Mouse (Mus musculus) cerebellum, adult 11-12 months (tissue): ENCODE results near the gene Spag8.

Experiments
- DNase-seq: peaks from one replicate; pipeline ENCODE4 v3.0.0; 2022

Spag8 gene

DNA sequence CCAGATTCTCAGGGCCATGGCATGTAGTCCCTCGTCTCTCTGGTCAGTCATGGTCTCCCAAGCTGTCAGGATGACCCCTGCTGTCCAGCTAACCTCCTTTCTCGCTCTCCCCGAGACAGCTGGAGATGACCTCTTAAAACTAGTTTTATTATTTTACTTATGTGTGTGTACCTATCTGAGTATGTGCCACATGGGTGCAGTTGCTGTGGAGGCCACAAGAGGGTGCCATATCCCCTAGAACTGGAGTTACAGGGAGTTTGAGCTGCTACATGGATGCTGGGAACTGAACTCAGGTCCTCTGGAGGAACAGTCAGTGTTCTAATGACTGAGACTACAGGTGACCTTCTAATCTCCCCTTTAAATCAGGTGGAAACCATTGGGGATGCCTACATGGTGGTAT is 3.6 kb downstream of the Spag8 start:
- DNase-seq, result no peak

DNA sequence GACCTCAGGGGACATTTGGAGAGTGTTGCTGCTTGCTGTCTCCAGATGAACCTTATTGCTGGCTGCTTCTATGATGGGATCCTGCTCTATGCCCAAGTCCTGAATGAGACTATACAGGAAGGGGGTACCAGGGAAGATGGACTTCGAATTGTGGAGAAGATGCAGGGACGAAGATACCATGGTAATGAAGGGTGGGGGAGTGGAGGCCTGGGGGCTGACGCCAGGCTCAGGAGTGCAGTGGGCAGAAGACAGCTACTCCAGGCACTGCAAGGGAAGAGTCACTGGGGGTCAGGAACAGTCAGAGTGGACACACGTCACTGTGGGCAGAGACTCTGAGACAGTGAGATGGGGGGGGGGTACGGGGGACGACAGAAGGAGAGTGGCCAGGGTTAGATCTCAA is 12.9 kb downstream of the Spag8 start:
- DNase-seq, result no peak

DNA sequence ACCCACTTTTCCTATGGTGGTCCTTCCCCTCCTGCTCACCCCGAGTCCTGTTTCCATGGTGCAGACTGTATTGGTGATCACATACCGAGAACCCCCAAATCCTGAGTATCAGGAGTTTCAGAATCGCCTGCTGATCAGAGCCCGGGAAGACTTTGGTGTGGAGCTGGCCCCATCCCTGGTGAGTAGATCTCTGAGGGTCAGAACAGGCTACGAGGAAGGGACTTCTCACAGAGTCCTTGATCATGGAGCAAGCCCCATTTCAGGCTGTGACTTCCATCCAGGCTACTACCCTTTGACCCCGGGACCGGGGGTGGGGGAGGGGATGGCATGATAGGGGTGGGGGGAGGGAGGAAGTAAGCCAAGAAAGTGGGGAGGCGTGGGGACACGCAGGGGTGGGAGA is 13.3 kb downstream of the Spag8 start:
- DNase-seq, result no peak

GRCm38 (mm10) chr4:43636751-43637150 is 16.6 kb downstream of the Spag8 start:
- DNase-seq, result no peak

DNA sequence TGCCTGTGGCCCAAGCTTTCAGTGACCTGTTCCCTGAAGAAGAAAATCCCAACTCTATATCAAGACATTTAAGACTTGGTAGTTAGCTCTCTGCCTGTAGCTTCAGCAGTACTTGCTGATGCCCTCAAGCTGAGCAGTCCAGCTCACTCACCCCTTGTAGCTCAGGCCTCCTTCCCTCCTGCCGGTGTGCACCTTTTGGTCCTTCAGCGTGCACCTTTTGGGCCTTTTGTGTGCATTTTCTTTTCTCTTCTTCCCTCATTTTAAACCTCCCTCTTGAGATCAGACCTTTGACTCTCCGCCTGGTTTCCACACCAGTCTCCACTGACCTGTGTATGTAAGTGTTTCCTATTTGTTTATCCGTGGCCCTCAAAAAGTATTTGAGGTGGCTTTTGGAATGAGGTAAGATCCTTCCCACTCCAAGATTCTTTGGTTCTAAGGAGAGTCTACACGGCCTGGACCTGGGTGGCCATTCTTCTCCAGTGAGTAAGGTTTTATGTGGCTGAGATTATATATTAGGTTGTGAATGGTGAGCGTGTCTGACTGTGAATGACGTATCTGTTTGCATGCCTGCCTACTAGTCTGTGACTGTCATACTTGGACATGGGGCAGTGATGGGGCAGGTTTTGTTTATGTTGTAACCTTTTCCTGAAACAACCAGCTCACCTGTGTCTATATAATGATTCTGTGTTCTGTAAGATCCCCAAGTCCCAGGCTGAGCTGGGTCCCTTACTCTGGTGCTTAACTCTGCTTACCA is 18.6 kb downstream of the Spag8 start:
- no peak for DNase-seq

- no peak for DNase-seq
Observed at GRCm38 (mm10) chr4:43633736-43634135, 19.7 kb downstream of the Spag8 start.

DNA sequence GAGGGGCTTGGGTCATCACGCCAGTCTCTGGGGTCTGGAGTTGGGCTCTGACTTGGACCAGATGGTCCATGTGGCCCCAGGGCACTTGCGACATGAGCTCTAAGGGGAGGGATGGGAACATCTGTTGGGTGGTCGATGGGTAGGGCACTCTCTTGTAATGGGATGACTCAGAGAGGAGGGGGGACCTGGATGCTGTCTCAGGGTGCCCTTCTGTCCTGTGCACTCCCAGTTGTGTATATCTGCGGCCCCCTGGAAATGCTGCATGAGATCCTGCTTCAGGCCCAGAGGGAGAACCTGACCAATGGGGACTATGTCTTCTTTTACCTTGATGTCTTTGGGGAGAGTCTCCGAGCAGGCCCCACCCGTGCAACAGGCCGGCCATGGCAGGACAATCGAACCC is 20.1 kb downstream of the Spag8 start:
- DNase-seq, result peak; percentile 35

GRCm38 (mm10) chr4:43631956-43632920 is 21.2 kb downstream of the Spag8 start:
- peak; percentile 71 for DNase-seq

DNA sequence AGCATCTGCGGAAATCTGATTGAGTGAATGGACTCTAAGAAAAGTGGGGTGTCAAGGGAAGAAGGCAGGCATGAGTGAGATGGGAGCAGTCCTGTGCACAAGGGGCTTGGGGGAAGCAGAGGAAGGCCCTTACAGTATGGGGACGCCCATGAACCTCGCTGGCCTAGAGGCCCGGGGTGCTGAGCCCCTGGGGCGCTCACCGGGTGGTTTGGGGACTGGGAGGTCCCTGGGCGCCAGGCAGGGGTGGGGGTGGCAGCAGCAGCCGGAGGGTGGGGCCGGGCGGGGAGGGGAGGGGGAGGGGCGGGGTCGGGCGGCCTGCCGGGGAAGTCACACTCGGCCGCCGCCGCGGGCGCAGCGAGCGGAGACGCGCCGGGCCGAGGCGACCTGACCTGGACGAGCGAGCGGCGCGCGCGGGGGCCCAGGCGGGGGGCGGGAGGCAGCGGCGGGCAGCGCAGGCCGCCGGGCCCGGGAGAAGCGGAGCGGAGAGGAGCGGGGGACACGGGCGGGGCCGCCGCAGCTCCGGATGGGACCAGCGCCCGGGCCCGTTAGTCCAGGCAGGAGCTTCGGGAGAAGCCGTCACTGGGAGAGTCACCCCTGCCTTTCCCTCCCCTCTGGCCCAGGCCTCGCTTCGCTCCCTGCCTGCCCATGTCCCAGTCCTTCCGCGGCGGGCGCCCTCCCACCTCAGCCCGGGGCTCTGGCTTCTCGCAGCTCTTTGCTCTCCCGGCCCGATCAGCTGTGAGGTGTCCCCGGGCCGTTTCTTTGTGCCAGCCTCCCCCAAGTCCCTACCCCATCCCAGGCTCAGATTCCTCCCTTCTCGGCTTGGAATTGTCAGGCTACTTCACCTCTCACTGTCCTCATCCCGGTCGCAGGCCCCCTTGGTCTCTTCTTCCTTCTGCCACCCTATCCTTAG is 22.1 kb downstream of the Spag8 start, which contains the start of gene Npr2:
Npr2 (plus strand) TSS at position 890 of the 910 bp plus-strand sequence.
- peak; percentile 74 for DNase-seq

DNA sequence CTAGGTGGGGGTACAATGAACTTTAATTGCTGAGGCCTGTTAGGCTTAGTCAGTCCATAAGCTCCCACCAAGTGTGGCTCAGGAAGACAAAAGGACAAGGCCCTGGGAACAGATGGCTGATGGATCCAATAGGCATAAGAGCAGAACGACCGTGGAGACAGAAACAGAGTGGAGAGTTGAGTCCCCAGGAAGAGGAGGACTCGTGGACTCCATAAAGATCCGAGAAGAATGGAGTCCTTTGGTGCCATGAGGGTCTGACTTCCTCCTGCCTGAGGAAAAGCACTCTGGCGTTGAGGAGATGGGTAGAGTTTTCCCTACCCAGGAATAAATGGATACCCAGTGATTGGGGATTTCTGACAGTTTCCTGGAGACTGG is 22.7 kb downstream of the Spag8 start:
- DNase-seq, result no peak

- peak; percentile 89 for DNase-seq
Observed at GRCm38 (mm10) chr4:43630030-43630581, 23.3 kb downstream of the Spag8 start.

DNA sequence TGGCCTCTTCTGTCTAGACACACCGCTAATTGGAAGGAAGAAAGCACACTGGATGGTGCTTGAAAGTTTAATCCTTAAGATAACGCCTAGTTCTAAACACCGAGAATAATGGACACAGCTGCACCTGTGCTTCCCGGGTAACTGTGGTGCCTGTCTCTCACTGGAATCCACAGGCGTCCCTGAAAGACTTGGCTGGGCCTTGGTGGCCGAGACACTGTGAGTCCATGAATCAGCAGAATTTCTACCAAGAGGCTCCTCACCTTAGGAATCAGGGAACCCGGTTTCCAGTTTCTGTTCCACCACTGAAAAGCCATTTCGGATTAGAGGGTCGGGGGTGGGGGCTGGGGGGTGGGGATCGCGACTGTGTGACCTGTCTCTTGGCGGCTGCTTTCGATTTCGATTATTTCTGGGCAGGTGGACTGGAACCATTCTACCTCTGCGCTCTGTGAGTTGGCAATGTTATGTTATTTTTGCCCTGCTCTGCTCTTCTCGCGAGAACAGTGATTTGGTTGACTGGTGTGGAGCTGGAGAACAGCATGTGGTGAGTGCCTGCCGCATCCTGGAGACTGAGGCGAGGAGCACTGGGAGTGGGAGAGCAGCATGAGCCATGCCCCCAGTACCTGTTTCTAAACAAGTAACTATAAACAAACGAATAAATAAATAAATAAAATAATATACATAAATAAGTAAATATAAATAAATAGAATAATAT is 24.1 kb downstream of the Spag8 start:
- peak; percentile 75 for DNase-seq

DNA sequence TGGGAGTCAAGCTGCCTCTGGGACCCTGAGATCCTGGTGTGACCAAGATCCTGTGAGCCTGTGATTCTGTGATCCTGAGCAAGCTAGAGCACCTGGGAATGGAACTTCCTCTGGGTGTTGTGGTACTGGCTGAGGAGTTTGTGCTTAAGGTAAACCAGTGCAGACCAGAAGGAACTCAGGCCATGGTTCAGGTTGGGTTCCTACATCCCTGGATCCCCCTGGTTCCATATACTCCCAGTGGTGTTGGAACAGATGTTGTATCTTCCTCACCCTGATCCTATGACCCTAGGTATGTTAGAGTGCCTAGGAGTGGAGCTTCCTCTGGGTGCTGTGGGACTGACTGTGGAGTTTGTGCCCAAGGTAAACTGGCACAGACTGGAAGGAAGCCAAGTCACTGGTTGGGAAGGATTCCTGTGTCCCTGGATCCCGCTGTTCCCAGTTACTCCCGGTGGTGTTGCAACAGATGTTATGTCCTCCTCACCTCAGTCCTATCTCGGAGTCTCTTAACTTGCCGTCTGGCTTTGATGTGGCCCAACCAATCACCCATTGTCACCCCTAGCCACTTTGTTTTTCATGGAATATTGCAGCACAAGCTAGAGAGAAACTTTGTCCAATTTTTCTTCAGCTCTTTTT is 33.1 kb downstream of the Spag8 start:
- DNase-seq, result no peak

- no peak for DNase-seq
Observed at GRCm38 (mm10) chr4:43613060-43613730, 40.2 kb downstream of the Spag8 start.

DNA sequence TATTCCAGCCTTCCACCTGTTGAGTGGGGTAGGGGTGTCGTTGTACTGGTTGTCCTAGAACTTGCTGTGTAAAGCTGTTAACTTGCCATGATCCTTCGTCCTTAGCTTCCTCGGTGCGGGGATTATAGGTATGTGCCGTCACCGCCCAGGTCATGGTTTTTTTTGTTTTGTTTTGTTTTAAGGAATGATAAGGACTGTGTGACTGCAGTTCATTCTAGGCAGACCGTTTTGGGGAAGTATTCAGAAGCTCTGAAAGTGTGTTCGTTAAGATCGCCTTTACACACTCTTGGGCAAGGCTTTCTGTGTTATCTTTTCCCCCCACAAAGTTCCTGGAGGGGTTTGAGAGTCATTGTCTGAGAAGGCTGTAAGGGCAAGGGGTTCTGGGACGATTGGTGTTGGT is 40.9 kb downstream of the Spag8 start:
- DNase-seq, result no peak

GRCm38 (mm10) chr4:43604751-43605685 is 48.4 kb downstream of the Spag8 start:
- no peak for DNase-seq

DNA sequence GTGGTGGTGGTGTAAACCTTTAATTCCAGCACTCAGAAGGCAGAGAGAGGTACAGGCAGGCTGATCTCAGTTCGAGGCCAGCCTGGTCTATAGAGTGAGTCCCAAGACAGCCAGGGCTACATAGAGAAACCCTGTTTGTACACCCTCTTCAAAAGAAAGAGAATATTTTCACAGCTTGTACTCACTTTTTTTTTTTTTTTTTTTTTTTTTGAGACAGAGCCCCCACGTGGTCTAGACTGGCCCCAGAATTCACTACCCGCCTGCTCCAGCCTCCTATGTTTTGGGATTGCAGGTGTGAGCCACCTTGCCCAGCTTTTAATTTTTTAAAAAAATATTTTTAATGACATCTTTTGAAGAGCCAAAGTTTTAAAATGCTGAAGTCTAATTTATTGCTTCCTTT is 49.3 kb downstream of the Spag8 start:
- no peak for DNase-seq
